Mouse (Mus musculus) gastrocnemius, postnatal 36 days (tissue): ENCODE data around the gene Fads2. TPM values are rescaled to one million over a fixed set of nuclear protein-coding genes. Genes with fewer than 3 reads are reported as not detected.
"Not testable (repeated sequence)": the region's sequence is repeated elsewhere in the genome, so short reads cannot be mapped to it uniquely, and the experiment has no call there.

ENCODE experiments used
- DNase-seq, 2 experiments: peaks; one replicate each; pipeline ENCODE4 v3.0.0; 2022
- intact Hi-C: fragments of 180-260 bp; cut with DNase I; formaldehyde crosslinking; loops from one replicate; pipeline ENCODE4 v1.15.1; 2025
- long read RNA-seq, 2 experiments: library from polyadenylated mRNA; stranded (forward); transcript quantifications; one replicate each; pipeline ENCODE4 v2.0.0; 2021
- total RNA-seq, 2 experiments: library from RNA; stranded (reverse); gene quantifications; 2 replicates each; pipeline ENCODE4 v1.2.3; 2021

The Fads2 gene
- total RNA-seq = 1 to 10 TPM; 2.2 to 2.4 TPM
- long read RNA-seq, experiment 1, partial matches to known transcripts = 0 of 6 reads
- long read RNA-seq, experiment 1, other reads (novel, unspliced or antisense) = 3 of 6 reads
- long read RNA-seq, experiment 2, partial matches to known transcripts = 1 of 6 reads
- long read RNA-seq, experiment 2, other reads (novel, unspliced or antisense) = 5 of 6 reads

- peak; percentile 75 to 82 for DNase-seq
- intact Hi-C loops = loop anchor here (5.0 kb wide), 1 partner anchor 59 kb away; the partner anchor contains the start of gene Fads3
Observed at GRCm38 (mm10) chr19:10101341-10102053, at the start of gene Fads2. Gene Fads2, minus strand, starts transcription at chr19:10101746.

- intact Hi-C loops = no loop called here
- DNase-seq = no peak
Observed at GRCm38 (mm10) chr19:10149189-10149588, 47.6 kb upstream of the Fads2 start.

GRCm38 (mm10) chr19:10148555-10148954 is 47.0 kb upstream of the Fads2 start:
- intact Hi-C loops = no loop called here

GRCm38 (mm10) chr19:10144464-10144863 is 42.9 kb upstream of the Fads2 start:
- DNase-seq = no peak
- intact Hi-C loops = no loop called here

More at GRCm38 (mm10) chr19:10148555-10148954, 47.0 kb upstream of the Fads2 start:
- DNase-seq = no peak

- DNase-seq = no peak
- intact Hi-C loops = no loop called here
Observed at GRCm38 (mm10) chr19:10143667-10144066, 42.1 kb upstream of the Fads2 start.

- no peak for DNase-seq
- intact Hi-C loops = no loop called here
Observed at GRCm38 (mm10) chr19:10139736-10140135, 38.2 kb upstream of the Fads2 start.

GRCm38 (mm10) chr19:10137423-10137822 is 35.9 kb upstream of the Fads2 start:
- intact Hi-C loops = no loop called here
- peak; percentile 11 to 20 for DNase-seq

GRCm38 (mm10) chr19:10134692-10135091 is 33.1 kb upstream of the Fads2 start:
- DNase-seq = peak; percentile 63 to 72
- intact Hi-C loops = no loop called here

GRCm38 (mm10) chr19:10129547-10129946 is 28.0 kb upstream of the Fads2 start:
- intact Hi-C loops, DNase-seq: not testable (repeated sequence)

- no peak for DNase-seq
- intact Hi-C loops = no loop called here
Observed at GRCm38 (mm10) chr19:10126479-10127250, 25.1 kb upstream of the Fads2 start.

- no peak for DNase-seq
- intact Hi-C loops = no loop called here
Observed at GRCm38 (mm10) chr19:10123892-10124634, 22.5 kb upstream of the Fads2 start.

GRCm38 (mm10) chr19:10122021-10122631 is 20.6 kb upstream of the Fads2 start:
- intact Hi-C loops = no loop called here
- no peak for DNase-seq

- intact Hi-C loops = no loop called here
- no peak for DNase-seq
Observed at GRCm38 (mm10) chr19:10116641-10117040, 15.1 kb upstream of the Fads2 start.

GRCm38 (mm10) chr19:10115373-10116158 is 14.0 kb upstream of the Fads2 start:
- intact Hi-C loops = no loop called here
- DNase-seq = no peak

- intact Hi-C loops = no loop called here
Observed at GRCm38 (mm10) chr19:10112956-10113355, 11.4 kb upstream of the Fads2 start.

GRCm38 (mm10) chr19:10108666-10109065 is 7.1 kb upstream of the Fads2 start:
- intact Hi-C loops = no loop called here

More at GRCm38 (mm10) chr19:10112956-10113355, 11.4 kb upstream of the Fads2 start:
- peak in 1 of 2 experiments; percentile 28 for DNase-seq

GRCm38 (mm10) chr19:10108129-10108528 is 6.6 kb upstream of the Fads2 start:
- no peak for DNase-seq
- intact Hi-C loops = no loop called here

More at GRCm38 (mm10) chr19:10108666-10109065, 7.1 kb upstream of the Fads2 start:
- DNase-seq = no peak

- no peak for DNase-seq
- intact Hi-C loops = no loop called here
Observed at GRCm38 (mm10) chr19:10107051-10107611, 5.6 kb upstream of the Fads2 start.

GRCm38 (mm10) chr19:10106634-10107033 is 5.1 kb upstream of the Fads2 start:
- intact Hi-C loops = no loop called here
- no peak for DNase-seq
